Mouse (Mus musculus) forebrain, embryonic 10.5 days (tissue): ENCODE results near the gene Morn1. TPM values are rescaled to one million over a fixed set of nuclear protein-coding genes. Genes with fewer than 3 reads are reported as not detected.

Experiments
- DNase-seq: peaks from one replicate; pipeline ENCODE4 v3.0.0-alpha.2; 2017; ENCODE audit warnings: low spot score; ENCODE audit errors: extremely low spot score
- H3K27ac ChIP-seq: fragments of 300-500 bp; sonication (generic); 2 replicates; pipeline ENCODE4 v1.5.1; 2016; ENCODE audit warnings: mild to moderate bottlenecking
- H3K27me3 ChIP-seq: fragments of 300-500 bp; sonication (generic); 2 replicates; pipeline ENCODE4 v1.6.1; 2016; ENCODE audit warnings: mild to moderate bottlenecking; ENCODE audit not compliant: poor library complexity, severe bottlenecking
- H3K36me3 ChIP-seq: fragments of 300-500 bp; sonication (generic); replicated peaks from 2 replicates; pipeline ENCODE4 v1.6.1; 2016; ENCODE audit warnings: mild to moderate bottlenecking, moderate library complexity
- H3K4me1 ChIP-seq: fragments of 300-500 bp; sonication (generic); 2 replicates; pipeline ENCODE4 v1.6.1; 2016
- H3K4me3 ChIP-seq: fragments of 300-500 bp; sonication (generic); 2 replicates; pipeline ENCODE4 v1.5.1; 2016; ENCODE audit warnings: mild to moderate bottlenecking, moderate library complexity
- H3K9me3 ChIP-seq: fragments of 300-500 bp; sonication (generic); 2 replicates; pipeline ENCODE4 v1.6.1; 2016; ENCODE audit warnings: mild to moderate bottlenecking, moderate library complexity
- WGBS: fragments of 180-500 bp; shearing (Covaris S2); methylation state at CpG from one replicate; pipeline ENCODE4 v1.1.7; 2016; 5-methylcytosine and 5-hydroxymethylcytosine counted together
- polyA plus RNA-seq: library from polyadenylated mRNA; unstranded; fragments of >200 nt; fragmentation: Nextera tagmentation; extraction: Ambion mirVana; gene quantifications from 2 replicates; pipeline ENCODE4 v1.2.1, GENCODE M21; 2016

The Morn1 gene
- polyA plus RNA-seq = 4.5 and 6.8 TPM in 2 replicates

- Histone ChIP-seq H3K4me1 (peaks cover 41% of the 10 kb centered on the region), H3K27ac (peak within 1 kb of the TSS; percentile 94), H3K4me3 (peak within 1 kb of the TSS; percentile 99), H3K9me3 (no peaks in the 10 kb centered on the region), H3K27me3 (no peaks in the 10 kb centered on the region), H3K36me3 (peaks cover 55% of the 10 kb centered on the region)
- peak; percentile 100 for DNase-seq
- WGBS = under 1% methylated on average over 74 of the region's 85 CpGs
These were observed at the start of gene Morn1, which contains the start of gene Rer1 for GRCm38 (mm10) chr4:155086108-155087024. Morn1 (plus strand) TSS chr4:155086577. Rer1 (minus strand) TSS chr4:155086382.

GRCm38 (mm10) chr4:155040197-155040596 lies 46.2 kb upstream of the Morn1 start:
- H3K36me3 ChIP-seq = no peaks in the 10 kb centered on the region
- H3K27me3 ChIP-seq = peaks cover 90% of the 10 kb centered on the region
- H3K27ac ChIP-seq = peak overlapping the region; percentile 68
- 14% methylated on average over 9 of the region's 9 CpGs for WGBS
- H3K9me3 ChIP-seq = no peaks in the 10 kb centered on the region
- no peak overlapping the region for H3K4me3 ChIP-seq
- H3K4me1 ChIP-seq = peaks cover 39% of the 10 kb centered on the region
- DNase-seq = peak; percentile 41

GRCm38 (mm10) chr4:155040696-155041095 lies 45.7 kb upstream of the Morn1 start:
- H3K36me3 ChIP-seq = no peaks in the 10 kb centered on the region
- H3K9me3 ChIP-seq = no peaks in the 10 kb centered on the region
- peaks cover 90% of the 10 kb centered on the region for H3K27me3 ChIP-seq
- H3K4me3 ChIP-seq = no peak overlapping the region
- no peak for DNase-seq
- WGBS = 59% methylated on average over 6 of the region's 6 CpGs
- peaks cover 39% of the 10 kb centered on the region for H3K4me1 ChIP-seq
- peak overlapping the region; percentile 68 for H3K27ac ChIP-seq

DNA sequence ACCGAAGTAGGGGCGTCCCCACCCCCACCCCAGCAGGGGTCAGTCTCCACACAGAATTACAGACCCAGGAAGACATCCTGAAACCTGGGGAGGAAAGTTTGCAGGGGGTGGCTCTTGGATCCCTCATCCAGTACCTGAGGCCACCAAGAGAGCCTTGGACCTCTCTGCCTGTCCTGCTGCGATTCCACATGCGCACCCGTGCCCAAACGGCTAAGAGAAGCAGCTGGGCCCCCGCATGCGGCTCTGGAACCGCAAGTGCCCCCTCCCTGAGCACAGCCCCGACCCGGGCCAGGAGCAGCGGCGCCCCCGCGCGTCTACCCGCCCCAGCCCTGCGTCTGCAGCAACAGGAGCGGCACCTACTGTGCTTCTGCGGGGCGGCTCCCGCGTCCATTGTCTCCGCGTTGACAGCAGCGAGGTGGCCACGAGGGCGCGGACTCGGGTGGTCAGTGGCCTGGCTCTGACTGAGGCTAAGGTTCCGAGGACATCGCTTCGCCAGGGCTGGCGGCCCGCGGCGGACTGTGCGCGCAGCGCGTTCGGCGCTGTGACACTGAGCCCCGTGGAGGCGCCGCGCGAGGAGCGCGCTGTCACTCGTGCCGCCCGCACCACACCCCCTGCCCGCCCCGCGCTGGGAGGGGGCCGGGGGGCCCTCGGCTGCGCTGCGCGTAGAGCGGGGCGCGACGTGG lies 43.6 kb upstream of the Morn1 start:
- Histone ChIP-seq H3K4me1 (peaks cover 35% of the 10 kb centered on the region), H3K4me3 (peak overlapping the region; percentile 57), H3K9me3 (no peaks in the 10 kb centered on the region), H3K27ac (peak overlapping the region; percentile 51), H3K36me3 (no peaks in the 10 kb centered on the region), H3K27me3 (peaks cover 86% of the 10 kb centered on the region)
- no peak for DNase-seq
- 2% methylated on average over 65 of the region's 65 CpGs for WGBS

DNA sequence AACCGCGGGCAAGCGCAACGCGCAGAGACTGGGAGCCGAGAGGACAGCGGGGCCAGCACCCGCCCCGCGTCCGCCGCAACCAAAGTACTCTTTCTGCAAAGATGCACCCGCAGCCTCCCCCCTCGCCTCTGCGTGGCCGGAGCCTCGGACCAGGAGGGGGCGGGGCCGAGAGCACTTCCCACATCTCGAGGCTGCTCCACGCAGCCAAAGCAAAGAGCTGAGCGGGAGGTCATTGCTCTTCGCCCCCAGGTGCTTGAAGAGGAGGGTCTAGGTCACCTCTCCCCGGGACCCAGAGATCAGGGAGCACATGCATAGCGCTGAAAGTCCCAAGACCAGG lies 43.1 kb upstream of the Morn1 start:
- Histone ChIP-seq H3K36me3 (no peaks in the 10 kb centered on the region), H3K9me3 (no peaks in the 10 kb centered on the region), H3K27me3 (peaks cover 80% of the 10 kb centered on the region), H3K4me3 (peak overlapping the region; percentile 57), H3K27ac (peak overlapping the region; percentile 51), H3K4me1 (peaks cover 35% of the 10 kb centered on the region)
- WGBS = 1% methylated on average over 25 of the region's 25 CpGs
- DNase-seq = no peak

DNA sequence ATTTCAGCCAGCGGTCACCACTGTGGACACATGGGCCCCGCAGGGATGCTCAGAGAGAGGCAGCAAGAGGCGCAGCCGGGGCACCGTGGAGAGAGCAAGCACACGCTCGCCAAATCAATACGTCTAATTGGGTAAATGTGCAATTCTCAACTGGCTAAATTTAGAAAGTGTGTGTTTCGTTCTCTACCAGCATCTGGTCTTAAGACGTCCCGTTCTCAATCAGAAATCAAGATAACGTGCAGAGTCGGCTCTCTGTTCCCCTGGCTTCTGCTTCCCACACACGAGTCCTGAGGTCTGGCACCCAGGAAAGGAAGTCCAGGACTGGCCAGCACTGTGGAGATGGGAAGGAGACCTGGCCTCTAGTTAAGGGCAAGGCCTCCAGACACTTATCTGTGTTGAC lies 39.7 kb upstream of the Morn1 start:
- WGBS = 87% methylated on average over 14 of the region's 14 CpGs

DNA sequence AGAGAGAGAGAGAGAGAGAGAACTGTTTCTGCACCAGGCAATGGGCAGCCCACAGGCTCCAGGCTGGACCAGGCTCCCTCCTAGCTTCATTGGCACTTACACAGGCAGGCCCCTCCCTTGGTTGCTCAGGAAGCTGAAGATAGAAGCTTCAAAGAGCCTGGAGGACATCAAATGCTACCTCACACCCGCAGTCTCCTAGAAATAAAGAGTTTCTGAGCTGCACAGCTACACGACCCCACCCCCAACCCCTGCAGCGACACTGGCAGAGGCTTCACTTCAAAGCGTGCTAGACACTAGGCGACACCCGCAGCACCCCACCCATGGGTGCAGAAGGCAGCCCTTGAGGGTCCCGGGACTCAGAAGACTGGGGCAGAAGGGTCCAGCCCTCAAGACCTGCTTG lies 36.3 kb upstream of the Morn1 start:
- no peaks in the 10 kb centered on the region for H3K9me3 ChIP-seq
- no peaks in the 10 kb centered on the region for H3K36me3 ChIP-seq
- no peak overlapping the region for H3K4me3 ChIP-seq
- no peak for DNase-seq
- no peak overlapping the region for H3K27ac ChIP-seq
- H3K4me1 ChIP-seq = peaks cover 6% of the 10 kb centered on the region; the same call in 1 of the 2 replicates
- H3K27me3 ChIP-seq = peaks cover 23% of the 10 kb centered on the region
- 87% methylated on average over 7 of the region's 7 CpGs for WGBS

More for the DNA sequence above, 39.7 kb upstream of the Morn1 start:
- Histone ChIP-seq H3K4me3 (no peak overlapping the region), H3K27ac (no peak overlapping the region), H3K27me3 (peaks cover 58% of the 10 kb centered on the region), H3K9me3 (no peaks in the 10 kb centered on the region), H3K36me3 (no peaks in the 10 kb centered on the region), H3K4me1 (peaks cover 17% of the 10 kb centered on the region)
- DNase-seq = no peak

GRCm38 (mm10) chr4:155056724-155057123 lies 29.7 kb upstream of the Morn1 start, which contains the start of gene Plch2:
Plch2 (minus strand) TSS chr4:155056784.
- H3K27me3 ChIP-seq = peaks cover 23% of the 10 kb centered on the region; the same call in 1 of the 2 replicates
- WGBS = 68% methylated on average over 10 of the region's 10 CpGs
- no peak for DNase-seq
- H3K4me3 ChIP-seq = no peak within 1 kb of the TSS
- H3K27ac ChIP-seq = peak within 1 kb of the TSS; percentile 51
- H3K36me3 ChIP-seq = no peaks in the 10 kb centered on the region
- H3K9me3 ChIP-seq = no peaks in the 10 kb centered on the region
- H3K4me1 ChIP-seq = peaks cover 48% of the 10 kb centered on the region

- Histone ChIP-seq H3K27me3 (peaks cover 26% of the 10 kb centered on the region; the same call in 1 of the 2 replicates), H3K27ac (peak overlapping the region; percentile 48; the same call in 1 of the 2 replicates), H3K4me1 (peaks cover 52% of the 10 kb centered on the region), H3K36me3 (no peaks in the 10 kb centered on the region), H3K4me3 (no peak overlapping the region), H3K9me3 (no peaks in the 10 kb centered on the region)
- DNase-seq = no peak
- WGBS = 38% methylated on average over 10 of the region's 10 CpGs
These were observed 28.1 kb upstream of the Morn1 start for GRCm38 (mm10) chr4:155058325-155058724.

DNA sequence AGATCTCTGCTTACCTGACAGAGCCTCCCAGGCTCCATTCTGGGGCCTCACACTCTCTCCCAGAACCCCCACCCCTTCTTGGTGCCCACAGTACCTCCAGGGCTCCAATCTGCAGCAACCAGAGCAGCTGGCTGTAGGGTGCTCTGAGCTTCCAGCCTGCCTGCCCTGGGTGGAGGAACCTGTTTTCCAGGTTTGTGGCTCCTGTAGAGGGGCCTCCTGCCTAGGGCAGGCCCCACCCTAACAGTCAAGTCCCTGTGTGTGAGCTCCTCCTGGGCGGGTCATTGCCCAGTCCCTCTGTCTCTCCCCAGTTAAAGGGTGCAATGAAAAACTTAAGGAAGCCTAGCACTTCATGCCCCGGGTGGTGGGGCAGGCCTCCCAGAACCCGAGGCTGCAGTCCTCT lies 22.5 kb upstream of the Morn1 start:
- peak overlapping the region; percentile 51 for H3K27ac ChIP-seq

DNA sequence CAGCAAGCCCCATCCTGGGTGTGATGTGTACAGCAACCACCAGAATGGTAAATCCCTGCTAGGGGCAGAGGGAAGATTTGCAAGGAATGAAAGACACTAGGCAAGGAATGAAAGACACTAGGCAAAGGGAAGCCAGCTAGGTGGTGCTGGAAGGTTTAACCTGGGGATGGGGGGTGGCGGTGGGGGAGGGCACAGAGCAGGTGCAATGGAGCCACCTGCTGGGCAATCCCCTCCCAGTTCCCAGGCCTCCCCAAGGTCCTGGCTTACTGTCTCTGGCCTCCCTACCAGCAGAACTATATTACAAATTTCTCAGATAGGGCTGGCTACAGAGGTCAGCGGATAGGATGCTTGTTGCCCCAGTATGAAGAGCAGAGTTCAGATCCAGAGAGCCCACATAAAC lies 21.9 kb upstream of the Morn1 start:
- Histone ChIP-seq H3K9me3 (no peaks in the 10 kb centered on the region), H3K27ac (peak overlapping the region; percentile 51; the same call in 1 of the 2 replicates), H3K4me1 (peaks cover 54% of the 10 kb centered on the region), H3K27me3 (0 out of 2 replicates have a peak, but pooled peaks cover 3% of the 10 kb centered on the region), H3K4me3 (no peak overlapping the region), H3K36me3 (peaks cover 18% of the 10 kb centered on the region)
- DNase-seq = no peak
- 50% methylated on average over 2 of the region's 2 CpGs for WGBS

More for the DNA sequence above, 22.5 kb upstream of the Morn1 start:
- Histone ChIP-seq H3K9me3 (no peaks in the 10 kb centered on the region), H3K36me3 (peaks cover 13% of the 10 kb centered on the region), H3K27me3 (0 out of 2 replicates have a peak, but pooled peaks cover 3% of the 10 kb centered on the region), H3K4me3 (no peak overlapping the region), H3K4me1 (peaks cover 60% of the 10 kb centered on the region)
- DNase-seq = no peak
- 41% methylated on average over 3 of the region's 3 CpGs for WGBS

DNA sequence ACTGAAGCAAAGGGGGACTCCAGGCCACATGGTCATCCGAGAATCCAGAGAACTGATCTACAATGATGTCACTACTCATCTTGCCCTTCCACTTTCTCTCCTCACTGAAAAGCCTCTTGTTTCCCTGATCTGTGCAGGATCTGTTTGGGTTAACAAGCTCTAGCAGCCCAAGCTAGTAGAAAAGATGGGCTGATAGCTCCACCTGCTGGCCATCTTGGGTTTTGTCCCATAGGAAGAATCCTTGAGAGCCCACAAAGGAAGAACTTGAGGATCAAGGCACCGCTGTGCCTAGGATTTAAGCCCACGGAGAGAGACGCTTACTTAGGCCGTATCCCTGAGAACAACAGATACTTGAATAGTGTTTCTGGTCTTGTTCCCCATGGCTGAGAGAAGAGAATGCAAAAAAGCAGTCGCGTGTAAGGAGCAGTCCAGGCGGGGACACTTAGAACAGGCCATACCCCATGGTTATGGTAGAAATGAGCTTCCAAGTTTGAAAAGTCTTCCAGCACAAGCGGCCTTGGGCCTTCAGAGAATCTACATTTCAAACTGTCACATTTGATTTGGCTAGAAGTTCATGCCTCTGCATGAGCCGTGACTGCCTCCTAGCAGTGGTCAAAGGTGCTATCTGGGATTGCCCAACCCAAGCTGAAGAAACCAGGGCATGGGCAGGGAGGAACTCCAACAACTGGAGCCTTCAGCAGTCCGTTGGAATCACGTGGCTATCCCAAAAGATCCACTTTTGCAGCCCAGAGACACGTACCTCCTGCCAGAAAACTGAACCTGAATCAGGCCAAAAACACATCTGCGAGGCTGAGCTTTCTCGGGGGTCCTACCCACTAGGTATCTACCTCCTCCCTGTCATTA lies 20.2 kb upstream of the Morn1 start:
- no peaks in the 10 kb centered on the region for H3K9me3 ChIP-seq
- H3K36me3 ChIP-seq = peaks cover 36% of the 10 kb centered on the region
- H3K4me3 ChIP-seq = peak overlapping the region; percentile 72
- H3K4me1 ChIP-seq = peaks cover 51% of the 10 kb centered on the region
- peak; percentile 91 for DNase-seq
- 5% methylated on average over 15 of the region's 15 CpGs for WGBS
- 0 out of 2 replicates have a peak, but pooled peaks cover 3% of the 10 kb centered on the region for H3K27me3 ChIP-seq
- peak overlapping the region; percentile 87 for H3K27ac ChIP-seq
